Mouse (Mus musculus) lung, embryonic 16.5 days (tissue): ENCODE measurements around the gene Ppip5k1. TPM values are rescaled to one million over a fixed set of nuclear protein-coding genes. Genes with fewer than 3 reads are reported as not detected.

Experiments used
- ATAC-seq: fragments of 200-750 bp; cut with Nextera tagmentation; 2 replicates; pipeline ENCODE4 v1.8.0; 2017; ENCODE audit warnings: low read depth, mild to moderate bottlenecking, moderate library complexity
- H3K27ac ChIP-seq: fragments of 300-500 bp; sonication (generic); 2 replicates; pipeline ENCODE4 v1.5.1; 2014; ENCODE audit warnings: mild to moderate bottlenecking, control low read depth, low read length
- H3K27me3 ChIP-seq: fragments of 300-500 bp; sonication (generic); 2 replicates; pipeline ENCODE4 v1.6.1; 2014; ENCODE audit warnings: low read depth, low read length, mixed read lengths; ENCODE audit not compliant: control insufficient read depth, insufficient read depth
- H3K36me3 ChIP-seq: fragments of 300-500 bp; sonication (generic); 2 replicates; pipeline ENCODE4 v1.6.1; 2014; ENCODE audit warnings: low read length; ENCODE audit not compliant: control insufficient read depth, insufficient read depth
- H3K4me1 ChIP-seq: fragments of 300-500 bp; sonication (generic); replicated peaks from 2 replicates; pipeline ENCODE4 v1.6.1; 2014; ENCODE audit warnings: low read length, mixed read lengths; ENCODE audit not compliant: control insufficient read depth, insufficient read depth
- H3K4me2 ChIP-seq: fragments of 300-500 bp; sonication (generic); 2 replicates; pipeline ENCODE4 v1.6.1; 2014; ENCODE audit warnings: low read depth, low read length, control low read depth
- H3K4me3 ChIP-seq: fragments of 300-500 bp; sonication (generic); 2 replicates; pipeline ENCODE4 v1.5.1; 2014; ENCODE audit warnings: mild to moderate bottlenecking, low read length, control low read depth
- H3K9ac ChIP-seq: fragments of 300-500 bp; sonication (generic); 2 replicates; pipeline ENCODE4 v1.6.1; 2014; ENCODE audit warnings: low read length, control low read depth
- H3K9me3 ChIP-seq: fragments of 300-500 bp; sonication (generic); 2 replicates; pipeline ENCODE4 v1.6.1; 2016; ENCODE audit warnings: low read length; ENCODE audit not compliant: control insufficient read depth
- WGBS: fragments of 180-500 bp; shearing (Covaris S2); extraction: QIAGEN DNeasy Blood & Tissue Kit; methylation state at CpG from one replicate; pipeline ENCODE4 v1.1.7; 2014; 5-methylcytosine and 5-hydroxymethylcytosine counted together
- polyA plus RNA-seq: library from polyadenylated mRNA; unstranded; fragments of >200 nt; fragmentation: Nextera tagmentation; extraction: Ambion mirVana; gene quantifications from 2 replicates; pipeline ENCODE4 v1.2.1, GENCODE M21; 2015

Gene Ppip5k1
- polyA plus RNA-seq, 1 experiment from 2014 or later: 12.7 TPM

DNA sequence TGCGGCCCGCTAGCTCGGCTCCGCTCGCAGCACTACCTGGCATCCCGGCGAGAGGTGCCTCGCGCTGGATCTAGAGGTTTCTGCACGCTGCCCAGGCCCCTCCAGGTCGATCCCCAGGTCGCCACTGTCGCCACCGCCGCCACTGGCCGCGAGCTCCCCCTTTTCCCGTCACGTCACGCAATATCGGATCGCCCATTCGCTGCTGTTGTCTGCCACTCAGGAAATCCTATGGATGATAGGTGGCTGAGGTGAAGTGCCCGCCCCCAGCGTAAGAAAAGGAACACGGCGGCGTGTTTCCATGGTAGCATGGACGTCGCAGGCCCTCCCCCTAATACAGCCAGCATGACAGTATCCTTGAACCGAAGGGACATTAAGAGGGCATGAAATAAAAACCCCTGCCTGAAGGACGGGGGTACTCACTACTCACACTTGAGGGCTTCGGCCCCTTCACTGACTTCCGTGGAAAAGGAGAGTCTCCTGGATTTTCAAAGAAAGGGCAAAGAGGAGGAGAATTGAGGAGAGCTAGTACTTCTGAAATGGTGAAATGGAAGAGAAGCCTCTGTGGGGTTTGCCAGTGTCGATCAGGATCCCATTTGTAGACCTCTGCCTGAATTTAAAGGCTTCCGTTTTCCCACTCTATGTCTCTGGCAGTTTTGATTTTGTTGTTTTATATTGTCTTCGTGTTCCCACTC is 83.8 kb downstream of the Ppip5k1 start, which contains the start of gene Trp53bp1:
Gene Trp53bp1 (minus strand): TSS at position 172 of the 692 bp plus-strand sequence.
- H3K9ac ChIP-seq: peak within 1 kb of the TSS; percentile 81
- H3K9me3 ChIP-seq: no peaks in the 10 kb centered on the region
- peak within 1 kb of the TSS; percentile 79 for H3K4me3 ChIP-seq
- no peaks in the 10 kb centered on the region for H3K27me3 ChIP-seq
- H3K4me2 ChIP-seq: peak within 1 kb of the TSS; percentile 68
- peak within 1 kb of the TSS; percentile 56 for H3K27ac ChIP-seq
- under 1% methylated on average over 37 of the region's 37 CpGs for WGBS
- peaks cover 6% of the 10 kb centered on the region; the same call in 1 of the 2 replicates for H3K4me1 ChIP-seq
- peak; percentile 100 for ATAC-seq
- peaks cover 6% of the 10 kb centered on the region for H3K36me3 ChIP-seq

DNA sequence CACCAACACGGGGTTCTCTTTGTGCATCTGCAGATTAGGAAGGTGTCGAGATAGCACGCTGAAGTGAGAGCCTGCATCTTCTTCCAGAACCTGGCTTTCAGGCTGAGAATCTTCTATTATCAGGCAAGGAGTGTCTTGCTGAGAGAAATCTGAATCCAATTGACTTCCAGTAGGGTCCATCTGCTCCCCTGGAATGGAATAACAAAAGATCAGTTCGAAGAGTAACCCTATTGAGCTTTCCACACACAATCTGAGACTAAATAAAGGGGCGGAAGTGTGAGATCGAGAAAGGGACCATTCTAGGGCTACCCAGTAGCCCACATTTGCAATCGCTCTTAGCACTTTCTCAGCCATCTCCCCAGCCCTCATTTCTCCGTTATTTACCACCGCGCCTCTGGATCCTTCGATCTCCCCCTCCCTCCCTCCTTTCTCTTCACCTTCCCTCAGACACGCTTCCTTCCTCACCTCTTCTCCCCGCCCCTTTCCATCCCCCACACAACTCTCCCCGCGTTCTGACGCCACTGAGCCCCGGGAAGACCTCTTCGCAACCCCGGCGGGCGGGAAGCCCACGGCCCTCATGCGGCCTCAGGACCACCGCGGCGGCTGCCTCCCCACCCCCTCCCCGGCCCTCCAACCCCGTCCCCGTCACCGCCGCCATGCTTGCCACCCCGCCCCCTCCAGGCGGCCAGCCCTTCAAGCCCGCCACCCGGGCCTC is 84.5 kb downstream of the Ppip5k1 start:
- peaks cover 6% of the 10 kb centered on the region for H3K36me3 ChIP-seq
- no peaks in the 10 kb centered on the region for H3K27me3 ChIP-seq
- no peaks in the 10 kb centered on the region for H3K9me3 ChIP-seq
- H3K27ac ChIP-seq: peak overlapping the region; percentile 56
- ATAC-seq: peak; percentile 82
- H3K4me1 ChIP-seq: peaks cover 6% of the 10 kb centered on the region; the same call in 1 of the 2 replicates
- peak overlapping the region; percentile 59 for H3K4me2 ChIP-seq
- WGBS: 1% methylated on average over 26 of the region's 35 CpGs
- H3K9ac ChIP-seq: peak overlapping the region; percentile 81
- H3K4me3 ChIP-seq: peak overlapping the region; percentile 79

DNA sequence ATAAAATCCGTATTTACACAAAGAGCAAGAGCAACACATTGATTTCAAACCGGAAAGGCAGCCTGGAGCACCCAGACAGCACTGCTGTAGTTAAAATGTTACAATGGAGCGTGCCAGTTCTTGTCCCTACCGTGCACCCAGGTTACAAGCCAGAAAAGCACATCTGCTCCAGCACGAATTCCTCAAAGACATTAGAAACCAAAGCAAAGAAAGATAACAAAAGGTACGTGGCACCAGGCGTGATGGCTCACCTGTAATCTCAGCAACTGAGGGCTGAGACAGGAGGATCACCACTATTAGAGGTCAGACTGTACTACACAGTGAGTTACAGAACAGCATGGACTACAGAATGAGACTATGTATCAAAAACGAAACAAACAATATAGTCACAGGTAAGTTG is 86.8 kb downstream of the Ppip5k1 start:
- no peak overlapping the region for H3K4me3 ChIP-seq
- H3K9me3 ChIP-seq: no peaks in the 10 kb centered on the region
- no peak overlapping the region for H3K9ac ChIP-seq
- 77% methylated on average over 8 of the region's 8 CpGs for WGBS
- no peaks in the 10 kb centered on the region for H3K27me3 ChIP-seq
- H3K4me1 ChIP-seq: peaks cover 6% of the 10 kb centered on the region; the same call in 1 of the 2 replicates
- H3K4me2 ChIP-seq: no peak overlapping the region
- no peak for ATAC-seq
- no peak overlapping the region for H3K27ac ChIP-seq
- H3K36me3 ChIP-seq: peaks cover 6% of the 10 kb centered on the region

Other genes with a start within 250 kb of the Ppip5k1 start
- not detected in 2 replicates for gene Tgm7, start 245.6 kb downstream of the Ppip5k1 start, polyA plus RNA-seq
- 19.4 and 22.2 TPM in 2 replicates for gene Adal, start 215.0 kb downstream of the Ppip5k1 start, polyA plus RNA-seq
- 24.8 and 25.3 TPM in 2 replicates for gene Lcmt2, start 214.7 kb downstream of the Ppip5k1 start, polyA plus RNA-seq
- gene Tubgcp4, start 184.7 kb downstream of the Ppip5k1 start, polyA plus RNA-seq: 51.4 and 54.3 TPM in 2 replicates
- gene Zscan29, start 184.3 kb downstream of the Ppip5k1 start, polyA plus RNA-seq: 9.8 TPM in 2 replicates
- 50.7 and 53.1 TPM in 2 replicates for gene Trp53bp1, start 84.0 kb downstream of the Ppip5k1 start, polyA plus RNA-seq
- 2.4 and 2.6 TPM in 2 replicates for gene Map1a, start 65.8 kb downstream of the Ppip5k1 start, polyA plus RNA-seq
- 4.2 and 5.3 TPM in 2 replicates for gene Ckmt1, start 2.3 kb upstream of the Ppip5k1 start, polyA plus RNA-seq
- gene Strc, start 31.8 kb upstream of the Ppip5k1 start, polyA plus RNA-seq: not detected in 2 replicates
- gene Pdia3, start 58.4 kb upstream of the Ppip5k1 start, polyA plus RNA-seq: 806 and 902 TPM in 2 replicates
- 1.9 and 2.0 TPM in 2 replicates for gene Catsper2, start 58.4 kb upstream of the Ppip5k1 start, polyA plus RNA-seq
- gene Ell3, start 88.9 kb upstream of the Ppip5k1 start, polyA plus RNA-seq: 8.0 and 11.1 TPM in 2 replicates
- 430 and 509 TPM in 2 replicates for gene Serf2, start 93.8 kb upstream of the Ppip5k1 start, polyA plus RNA-seq
- 96.5 and 104 TPM in 2 replicates for gene Hypk, start 97.9 kb upstream of the Ppip5k1 start, polyA plus RNA-seq
- 0.11 and 1.1 TPM in 2 replicates for gene Serinc4, start 101.4 kb upstream of the Ppip5k1 start, polyA plus RNA-seq
- gene Mfap1b, start 118.7 kb upstream of the Ppip5k1 start, polyA plus RNA-seq: 52.5 and 54.2 TPM in 2 replicates
- gene Mfap1a, start 151.3 kb upstream of the Ppip5k1 start, polyA plus RNA-seq: 29.4 and 30.6 TPM in 2 replicates
- gene Wdr76, start 151.3 kb upstream of the Ppip5k1 start, polyA plus RNA-seq: 9.1 and 9.8 TPM in 2 replicates